Mouse (Mus musculus): ENCODE data around the gene Rabif.
"Not testable (repeated sequence)": the region's sequence is repeated elsewhere in the genome, so short reads cannot be mapped to it uniquely, and the experiment has no call there.

Rabif gene
- long read RNA-seq, experiment 1, transcript Rabif-201 (2 exons, 2,861 nt): major isoform, 56 of 67 reads
- long read RNA-seq, experiment 1, partial matches to known transcripts: 3 of 67 reads
- long read RNA-seq, experiment 1, other reads (novel, unspliced or antisense): 8 of 67 reads
- long read RNA-seq, experiment 2, transcript Rabif-201 (2 exons, 2,861 nt): major isoform, 72 of 86 reads
- long read RNA-seq, experiment 2, partial matches to known transcripts: 2 of 86 reads
- long read RNA-seq, experiment 2, other reads (novel, unspliced or antisense): 12 of 86 reads

DNA sequence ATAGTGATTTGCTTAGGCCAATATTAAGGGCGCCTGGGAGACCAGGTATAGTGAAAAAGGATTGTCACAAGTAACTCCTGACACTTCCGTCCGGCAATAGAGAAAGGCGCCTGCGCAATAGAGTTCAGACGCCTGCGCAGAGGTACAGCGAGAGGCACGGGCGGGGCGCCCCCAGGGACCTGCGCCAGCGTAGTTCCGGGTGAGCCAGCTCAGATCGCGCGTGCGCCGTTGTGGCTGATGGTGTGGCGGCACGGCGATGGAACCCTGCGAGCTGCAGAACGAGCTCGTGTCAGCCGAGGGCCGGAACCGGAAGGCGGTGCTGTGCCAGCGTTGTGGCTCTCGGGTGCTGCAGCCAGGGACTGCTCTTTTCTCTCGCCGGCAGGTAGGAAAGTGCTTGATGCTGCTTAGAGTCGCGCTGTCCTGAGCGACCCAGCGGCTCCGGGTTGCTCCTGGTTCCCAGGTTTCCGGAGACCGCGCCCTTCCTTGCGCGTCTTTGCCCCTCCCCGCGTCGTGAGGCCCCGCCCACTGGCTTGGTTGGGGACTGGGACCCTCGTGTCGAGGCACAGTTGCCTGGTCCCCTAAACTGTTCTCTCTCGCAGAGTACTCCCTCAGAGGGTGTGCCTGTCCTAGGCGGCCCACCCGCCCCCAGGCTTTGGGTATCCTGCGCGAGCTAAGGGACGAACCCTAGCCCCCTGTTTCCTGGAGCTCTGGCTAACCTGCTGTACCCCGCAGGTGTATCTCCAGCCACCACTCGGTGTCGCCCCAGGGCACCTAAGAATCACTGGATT, at the start of gene Rabif:
Gene Rabif (plus strand): TSS at position 221 of the 788 bp plus-strand sequence.
- intact Hi-C loops (cut with DNase I): loop anchor here (5.0 kb wide), 1 partner anchor 42 kb away; no protein-coding TSS in a partner anchor

DNA sequence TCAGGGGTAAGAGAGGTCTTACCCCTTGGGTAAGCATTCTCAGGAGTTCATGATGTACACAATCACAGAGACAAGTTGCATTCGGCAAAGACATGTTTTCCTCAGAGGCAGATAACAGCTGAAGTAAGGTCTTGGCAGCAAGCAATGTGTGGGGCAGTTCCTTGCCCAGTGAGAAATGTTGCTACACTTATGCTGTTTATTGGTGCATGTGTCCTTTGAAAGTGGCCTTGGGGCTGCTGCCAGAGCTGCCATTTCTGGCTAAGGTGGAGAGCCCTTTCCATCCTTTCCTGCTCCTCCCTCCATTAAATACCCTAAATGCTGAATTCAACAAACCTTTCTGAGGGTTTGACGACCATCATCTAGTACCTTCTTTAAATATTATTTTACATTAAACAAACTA, 49.0 kb upstream of the Rabif start:
- intact Hi-C loops (cut with DNase I): no loop called here

DNA sequence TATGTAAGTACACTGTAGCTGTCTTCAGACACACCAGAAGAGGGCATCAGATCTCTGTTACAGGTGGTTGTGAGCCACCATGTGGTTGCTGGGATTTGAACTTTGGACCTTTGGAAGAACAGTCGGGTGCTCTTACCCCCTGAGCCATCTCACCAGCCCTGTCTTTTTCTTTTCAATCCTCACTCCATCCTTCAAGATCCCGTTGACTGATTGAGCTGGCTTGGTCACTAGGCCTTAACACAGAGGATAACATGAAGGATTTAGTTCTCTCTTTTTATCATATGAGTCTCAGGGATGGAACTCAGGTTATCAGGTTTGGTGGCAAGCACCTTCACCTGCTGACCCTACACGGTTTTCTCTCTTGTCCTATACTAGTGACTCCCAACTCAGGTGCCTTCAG, 45.9 kb upstream of the Rabif start:
- intact Hi-C loops (cut with DNase I): not testable (repeated sequence)

DNA sequence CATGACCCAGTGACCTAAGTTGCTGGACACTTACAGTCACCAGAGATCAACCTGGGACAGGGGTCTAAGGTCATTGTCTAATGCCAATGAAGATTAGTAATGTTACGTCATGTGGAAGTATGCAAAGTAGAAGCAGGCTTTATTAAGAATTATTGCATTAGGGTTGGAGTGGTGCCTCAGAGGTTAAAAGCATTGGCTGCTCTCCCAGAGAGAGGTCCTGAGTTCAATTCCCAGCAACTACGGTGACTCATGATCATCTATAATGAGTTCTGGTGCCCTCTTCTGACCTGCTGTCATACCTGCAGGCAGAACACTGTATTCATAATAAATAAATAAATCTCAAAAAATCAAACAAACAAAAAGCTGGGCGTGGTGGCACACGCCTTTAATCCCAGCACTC, 44.2 kb upstream of the Rabif start:
- intact Hi-C loops (cut with DNase I): loop anchor here (5.0 kb wide), 1 partner anchor 42 kb away; the partner anchor contains the start of gene Rabif

DNA sequence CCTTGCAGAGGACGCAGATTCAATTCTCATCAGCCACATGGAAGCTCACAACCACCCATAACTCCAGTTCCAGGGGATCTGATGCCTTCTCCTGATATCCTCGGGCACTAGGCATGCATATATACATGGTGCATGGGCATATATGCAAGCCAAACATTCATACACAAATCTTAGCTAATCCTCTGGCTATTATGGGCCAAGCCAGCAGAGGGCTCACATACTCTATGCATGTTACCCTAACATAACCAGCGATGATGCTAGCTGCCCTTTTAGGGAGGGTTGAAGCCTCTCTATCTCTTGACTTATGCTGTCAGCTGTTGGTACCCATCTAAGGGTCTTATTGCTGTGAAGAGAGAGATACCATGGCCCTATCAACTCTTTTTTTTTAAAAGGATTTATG, 43.5 kb upstream of the Rabif start:
- intact Hi-C loops (cut with DNase I): loop anchor here (5.0 kb wide), 1 partner anchor 41 kb away; the partner anchor contains the start of gene Rabif

DNA sequence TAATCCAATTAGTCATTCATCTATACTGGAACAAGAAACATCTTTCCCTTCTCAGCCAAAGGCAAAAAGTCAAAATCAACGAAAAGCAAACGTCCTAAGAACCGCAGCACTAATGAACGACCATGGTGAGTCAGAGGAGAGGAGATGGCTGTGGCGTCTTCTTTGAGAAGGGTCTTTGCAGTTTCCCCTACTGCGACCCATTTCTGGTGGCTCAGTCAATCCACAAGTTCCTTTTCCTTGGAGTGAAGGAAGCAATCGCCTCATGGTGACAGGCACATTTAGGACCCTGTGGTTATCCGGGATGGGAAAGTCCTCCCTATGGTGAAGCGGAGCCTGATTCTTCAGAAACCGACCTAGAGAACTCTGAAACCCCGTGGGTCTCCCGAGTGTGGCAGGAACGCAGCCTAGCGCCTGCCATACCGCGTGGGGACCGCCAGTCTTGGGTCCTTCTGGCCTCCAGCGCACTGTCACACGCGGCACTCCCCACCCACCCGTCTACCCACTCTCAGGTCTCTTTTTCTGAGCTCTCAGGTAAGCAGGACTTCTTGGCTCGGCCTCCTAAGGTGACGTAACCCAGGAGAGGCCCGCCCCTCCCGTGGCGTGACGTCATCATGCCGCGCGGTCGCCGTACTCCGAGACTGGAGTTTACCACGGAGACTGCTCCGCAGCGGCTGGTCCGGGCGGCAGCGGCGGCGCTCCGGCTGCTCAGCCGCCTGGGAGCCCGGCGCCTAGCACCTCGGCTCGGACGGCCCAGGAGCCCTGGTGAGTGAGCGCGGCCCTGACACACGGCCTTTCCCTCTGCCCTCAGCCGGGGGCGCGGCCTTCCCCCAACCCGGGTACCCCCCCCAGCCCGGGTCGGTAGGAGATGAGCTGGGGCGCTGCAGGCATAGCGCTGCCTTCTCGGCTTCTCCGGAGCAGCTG, 39.3 kb upstream of the Rabif start, which contains the start of gene Klhl12:
Gene Klhl12 (plus strand): TSS at position 628 of the 921 bp plus-strand sequence.
- intact Hi-C loops (cut with DNase I): loop anchor here (5.0 kb wide), 2 partner anchors 37 to 93 kb away; partner anchors contain the start of genes Rabif and Tmem183a

DNA sequence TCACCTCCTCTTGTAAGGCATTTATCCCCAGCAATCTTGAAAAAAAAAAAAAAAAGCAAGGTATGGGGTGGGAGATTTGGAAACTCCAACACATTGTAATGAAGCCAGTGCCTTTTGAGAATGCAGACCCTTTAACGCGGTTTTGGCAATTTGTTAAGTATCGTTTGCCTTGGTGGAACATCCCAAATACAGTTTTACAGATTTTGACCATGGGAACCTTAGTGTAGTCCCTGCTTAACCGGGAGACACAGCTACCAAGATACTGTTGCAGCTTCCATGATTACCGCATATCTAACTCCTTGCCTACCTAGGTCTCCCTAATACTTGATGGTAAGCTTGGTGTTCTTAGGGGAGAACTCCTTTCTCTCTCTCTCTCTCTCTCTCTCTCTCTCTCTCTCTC, 38.4 kb upstream of the Rabif start:
- intact Hi-C loops (cut with DNase I): loop anchor here (5.0 kb wide), 1 partner anchor 94 kb away; the partner anchor contains the start of gene Tmem183a

DNA sequence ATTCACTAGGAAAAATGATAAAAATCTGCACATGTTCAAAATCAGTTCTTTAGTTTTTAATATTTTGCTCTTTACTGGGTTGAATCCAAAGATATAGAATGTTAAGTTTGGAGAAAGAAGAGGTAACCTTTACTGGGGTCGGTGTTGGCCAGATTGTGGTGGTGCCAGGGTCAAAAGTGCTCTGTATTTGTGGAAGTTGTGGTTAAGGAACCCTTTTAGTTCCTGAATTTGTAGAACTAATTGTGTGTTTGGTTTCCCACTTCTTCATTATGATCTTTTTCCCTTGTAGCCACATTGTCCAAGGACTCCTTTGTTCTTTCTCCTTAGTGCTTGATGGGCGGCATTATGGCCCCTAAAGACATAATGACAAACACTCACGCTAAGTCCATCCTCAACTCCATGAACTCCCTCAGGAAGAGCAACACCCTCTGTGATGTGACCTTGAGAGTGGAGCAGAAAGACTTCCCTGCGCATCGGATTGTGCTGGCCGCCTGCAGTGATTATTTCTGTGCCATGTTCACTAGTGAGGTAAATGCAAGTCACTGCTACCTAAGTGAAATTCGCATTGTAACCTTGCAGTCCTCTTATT, 36.2 kb upstream of the Rabif start:
- intact Hi-C loops (cut with DNase I): loop anchor here (5.0 kb wide), 1 partner anchor 96 kb away; the partner anchor contains the start of gene Tmem183a

DNA sequence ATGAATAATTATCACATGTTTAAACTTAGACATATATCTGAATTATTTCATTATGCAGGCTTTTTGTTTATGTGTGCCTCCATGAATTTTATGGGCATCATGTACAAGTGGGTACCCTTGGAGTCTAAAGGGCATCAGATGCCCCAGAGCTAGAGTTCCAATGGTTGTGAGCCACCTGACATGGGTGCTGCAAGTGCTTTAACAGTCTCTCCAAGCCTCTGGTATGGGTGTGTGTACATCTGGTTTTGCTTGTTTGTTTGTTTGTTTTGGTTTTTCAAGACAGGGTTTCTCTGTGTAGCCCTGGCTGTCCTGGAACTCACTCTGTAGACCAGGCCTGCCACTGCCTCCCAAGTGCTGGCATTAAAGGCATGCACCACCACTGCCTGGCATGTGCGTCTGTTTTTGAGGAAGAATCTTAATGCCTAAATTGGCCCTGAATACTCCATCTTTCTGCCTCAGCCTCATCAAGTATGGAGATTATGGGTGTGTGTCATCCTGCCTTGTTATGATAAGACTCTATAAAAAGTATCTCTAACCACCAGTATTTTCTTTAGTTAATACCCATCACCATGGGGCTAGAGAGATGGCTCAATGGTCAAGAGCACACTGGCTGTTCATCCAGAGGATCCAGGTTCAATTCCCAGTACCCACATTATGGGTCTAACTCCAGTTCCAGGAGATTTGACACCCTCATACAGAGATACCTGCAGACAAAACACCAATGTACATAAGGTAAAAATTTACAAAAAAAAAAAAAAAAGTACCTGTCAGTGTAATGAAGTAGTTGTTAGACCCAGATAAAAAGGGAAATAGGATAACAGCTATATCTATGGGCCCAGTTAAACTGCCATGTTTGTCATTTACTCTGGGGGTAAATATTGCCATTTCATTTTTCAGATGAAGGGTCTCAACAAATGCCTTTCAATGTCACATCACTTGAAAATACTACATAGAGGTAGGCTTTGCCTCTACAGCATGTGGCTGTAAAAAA, 33.9 kb upstream of the Rabif start:
- intact Hi-C loops (cut with DNase I): no loop called here

DNA sequence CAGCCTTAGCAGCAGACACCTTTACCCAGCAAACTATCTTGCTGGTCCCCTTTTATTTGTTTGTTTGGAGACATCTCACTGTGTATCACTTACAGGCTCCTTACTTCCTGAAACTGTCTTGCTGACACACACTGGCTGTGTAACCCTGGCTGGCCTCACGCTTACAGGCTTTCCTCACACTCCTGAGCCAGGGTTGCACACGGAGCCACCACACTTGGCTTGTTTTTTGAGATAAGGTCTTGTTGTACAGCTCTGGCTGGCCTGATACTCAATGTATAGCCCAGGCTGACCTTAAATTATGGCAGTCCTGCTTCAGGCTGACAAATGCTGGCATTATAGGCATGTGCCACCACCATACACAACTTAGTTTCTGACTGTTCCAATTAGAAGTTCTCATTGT, 9.8 kb upstream of the Rabif start:
- intact Hi-C loops (cut with DNase I): no loop called here

DNA sequence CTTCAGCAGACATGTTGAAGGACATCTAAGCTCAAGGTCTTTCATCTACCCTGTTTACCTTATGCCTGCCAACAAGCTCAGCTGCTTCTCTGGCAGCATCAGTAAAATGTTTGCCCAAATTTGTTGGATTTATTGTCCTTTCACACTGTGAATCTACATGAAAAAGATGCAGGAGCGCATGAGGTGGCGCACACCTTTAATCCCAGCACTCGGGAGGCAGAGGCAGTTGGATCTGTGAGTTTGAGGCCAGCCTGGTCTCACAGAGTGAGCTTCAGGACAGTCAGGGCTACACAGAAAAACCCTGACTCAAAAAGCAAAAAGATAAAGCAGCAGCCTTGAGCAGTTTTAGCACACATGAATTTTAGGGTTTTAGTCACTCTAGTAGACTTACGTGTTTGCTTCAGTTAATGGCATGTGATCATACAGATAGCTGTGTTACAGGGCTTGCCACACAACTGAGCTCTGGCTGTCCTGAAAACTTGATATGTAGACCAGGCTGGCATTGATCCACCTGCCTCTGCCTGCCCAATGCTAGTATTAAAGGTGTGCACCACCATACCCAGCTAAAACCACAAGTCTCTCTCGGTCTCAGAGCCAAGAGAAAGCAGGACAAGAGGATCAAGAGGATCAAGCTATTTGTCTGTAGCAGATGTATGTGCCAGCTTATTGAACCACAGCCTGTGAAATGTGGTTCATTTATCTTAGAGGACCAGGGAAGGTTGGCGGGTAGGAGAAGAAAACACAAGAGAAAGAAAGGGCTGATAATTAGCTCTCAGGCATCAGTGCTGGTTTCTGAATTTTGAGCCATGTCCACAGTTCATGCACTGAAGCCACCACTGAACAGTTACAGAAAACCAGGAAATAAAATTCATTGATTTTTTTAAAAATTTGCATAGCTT, 3.3 kb upstream of the Rabif start:
- intact Hi-C loops (cut with DNase I): loop anchor here (5.0 kb wide), 1 partner anchor 39 kb away; no protein-coding TSS in a partner anchor

DNA sequence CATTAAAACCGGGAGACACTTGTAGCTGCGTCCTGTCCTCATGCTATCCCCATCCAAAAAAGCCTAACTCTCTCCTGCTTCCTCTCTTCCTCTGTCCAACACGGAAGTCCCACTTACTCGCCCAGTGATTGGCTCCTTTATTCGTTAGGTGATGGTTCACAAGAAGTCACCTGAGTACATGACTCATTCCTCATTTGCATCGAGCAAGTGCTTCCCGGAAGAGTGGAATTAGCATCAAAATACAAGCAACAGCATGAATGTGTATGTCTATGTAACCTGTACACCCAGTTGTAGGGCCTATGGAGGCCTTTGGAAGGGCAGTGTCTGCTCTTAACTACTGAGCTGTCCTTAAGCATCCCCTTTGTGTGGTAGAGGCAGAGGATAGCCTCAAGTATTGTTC, 2.2 kb upstream of the Rabif start:
- intact Hi-C loops (cut with DNase I): loop anchor here (5.0 kb wide), 1 partner anchor 40 kb away; no protein-coding TSS in a partner anchor

DNA sequence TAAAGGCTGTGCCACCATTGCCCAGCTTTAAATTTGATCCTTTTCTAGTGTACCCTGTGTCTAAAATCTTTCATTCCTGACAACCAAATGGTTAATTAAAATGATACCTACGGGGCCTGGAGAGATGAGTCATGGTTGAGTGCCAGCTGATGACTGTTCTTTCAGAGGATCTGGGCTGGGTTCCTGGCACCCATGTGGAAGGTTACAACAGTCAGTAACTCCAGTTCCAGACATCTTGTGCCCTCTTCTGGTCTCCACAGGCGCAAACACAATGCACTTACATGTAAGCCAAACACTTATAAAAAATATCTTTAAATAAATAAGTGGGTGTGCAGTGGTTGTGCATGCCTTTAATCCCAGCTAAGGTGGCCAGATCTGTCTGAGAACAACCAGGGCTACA, 952 bp upstream of the Rabif start:
- intact Hi-C loops (cut with DNase I): loop anchor here (5.0 kb wide), 1 partner anchor 41 kb away; no protein-coding TSS in a partner anchor

DNA sequence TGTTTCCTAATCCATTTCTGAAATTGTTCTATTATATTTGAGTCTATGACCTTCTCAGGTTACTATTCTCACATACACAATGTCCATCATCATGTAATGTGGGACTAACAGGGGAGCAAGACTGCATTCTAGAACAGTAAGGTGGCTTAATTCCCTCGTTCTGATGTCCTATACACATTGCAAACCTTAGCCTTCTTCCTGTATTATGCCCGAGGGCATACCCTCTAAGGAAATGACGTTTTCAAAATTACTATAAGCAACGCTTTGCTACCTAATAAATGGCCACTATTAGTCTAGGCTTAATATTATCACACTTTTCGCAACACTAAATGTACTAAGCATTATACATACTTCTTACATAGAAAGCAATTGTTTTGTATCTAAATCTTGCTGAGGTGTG, 492 bp upstream of the Rabif start:
- intact Hi-C loops (cut with DNase I): loop anchor here (5.0 kb wide), 1 partner anchor 42 kb away; no protein-coding TSS in a partner anchor

DNA sequence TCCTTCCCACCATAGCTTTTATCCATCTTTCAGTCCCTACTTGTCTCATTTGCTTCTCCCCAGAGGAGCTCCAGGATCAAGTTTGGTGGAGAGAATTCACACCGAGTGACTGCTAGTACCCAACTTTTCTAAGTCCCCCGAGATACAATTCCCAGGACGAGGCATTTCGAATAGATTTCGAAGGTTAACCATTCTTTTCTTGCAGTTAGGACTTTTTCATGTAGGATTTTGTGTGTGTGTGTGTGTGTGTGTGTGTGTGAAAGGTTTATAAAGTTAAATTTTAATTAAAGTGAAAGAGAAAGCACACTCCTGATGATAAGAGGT, 730 bp downstream of the Rabif start:
- intact Hi-C loops (cut with DNase I): no loop called here

DNA sequence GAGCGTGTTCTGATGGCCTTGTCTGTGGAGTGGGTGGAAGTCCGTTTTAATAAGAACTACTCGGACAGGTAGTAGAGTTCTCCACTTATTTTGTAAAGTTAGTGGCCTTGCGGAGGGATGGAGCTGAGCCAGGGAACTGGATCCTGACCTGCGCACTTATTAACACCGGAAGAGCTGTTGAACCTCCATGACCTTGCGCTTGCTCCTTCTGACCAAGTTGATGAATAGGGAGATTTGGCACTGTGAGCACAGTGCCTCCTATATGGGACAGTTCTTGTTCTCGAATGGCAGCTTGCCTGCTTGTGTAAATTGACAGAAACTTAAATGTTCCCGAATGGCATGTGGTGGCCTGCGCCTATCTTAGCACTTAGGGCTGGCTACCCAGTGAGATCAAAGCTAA, 1.5 kb downstream of the Rabif start:
- intact Hi-C loops (cut with DNase I): no loop called here

DNA sequence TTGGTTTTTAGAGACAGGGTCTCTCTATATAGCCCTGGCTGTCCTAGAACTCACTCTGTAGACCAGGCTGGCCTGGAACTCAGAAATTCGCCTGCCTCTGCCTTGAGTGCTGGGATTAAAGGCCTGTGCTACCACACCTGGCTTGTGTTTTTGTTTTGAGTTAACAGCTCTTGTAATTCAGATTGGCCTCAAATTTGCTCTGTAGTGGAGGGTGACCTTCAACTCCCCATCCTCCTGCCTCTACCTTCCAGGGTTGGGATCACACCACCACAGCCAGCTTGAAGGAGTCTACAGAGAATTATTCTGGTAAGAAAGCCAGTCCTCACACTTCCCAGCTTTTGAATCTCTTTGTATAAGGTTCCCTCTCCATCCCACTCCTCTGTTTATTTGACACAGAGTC, 6.5 kb downstream of the Rabif start:
- intact Hi-C loops (cut with DNase I): no loop called here

DNA sequence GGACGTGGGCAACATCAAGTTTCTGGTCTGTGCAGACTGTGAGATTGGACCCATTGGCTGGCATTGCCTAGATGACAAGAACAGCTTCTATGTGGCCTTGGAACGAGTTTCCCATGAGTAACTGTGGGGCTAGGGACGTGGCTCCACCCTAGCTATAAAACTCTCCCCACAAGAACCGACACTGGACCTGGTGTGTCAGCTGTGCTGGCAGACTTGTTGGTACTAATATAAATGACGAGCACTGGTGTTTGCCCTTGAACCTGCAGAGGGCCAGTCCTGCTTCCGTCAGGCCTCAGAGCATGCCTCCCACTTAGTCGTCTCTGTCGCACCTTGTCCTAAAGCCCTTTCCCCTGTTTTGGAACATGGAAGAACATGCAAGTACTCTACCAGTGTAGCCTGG, 11.8 kb downstream of the Rabif start:
- intact Hi-C loops (cut with DNase I): no loop called here

Data from adrenal gland (tissue).